Mouse (Mus musculus) R1 (cell line): ENCODE results near the gene Nlrp9b.
"Not testable (repeated sequence)": the region's sequence is repeated elsewhere in the genome, so short reads cannot be mapped to it uniquely, and the experiment has no call there.

Source experiments
- DNase-seq: peaks from one replicate; pipeline ENCODE4 v3.0.0-alpha.2; 2018; ENCODE audit warnings: low read depth, low spot score

The Nlrp9b gene

GRCm38 (mm10) chr7:20122479-20122878 lies 131.2 kb downstream of the Nlrp9b start, which contains the start of gene Gm16442:
Gm16442 (minus strand) TSS chr7:20122579.
- not testable (repeated sequence) for DNase-seq
